Mouse (Mus musculus) ES-Bruce4 (cell line): ENCODE results near the gene Map3k3. TPM values are rescaled to one million over a fixed set of nuclear protein-coding genes. Genes with fewer than 3 reads are reported as not detected.

Experiments used
- H3K27ac ChIP-seq: 2 replicates; pipeline ENCODE4 v1.5.1; 2012; ENCODE audit warnings: low read length, inconsistent platforms; ENCODE audit not compliant: insufficient read depth
- H3K27me3 ChIP-seq: 2 replicates; pipeline ENCODE4 v1.6.1; 2012; ENCODE audit warnings: mild to moderate bottlenecking, low read length, inconsistent platforms; ENCODE audit not compliant: control insufficient read depth, poor library complexity, insufficient read depth, severe bottlenecking
- H3K36me3 ChIP-seq: 2 replicates; pipeline ENCODE4 v1.6.1; 2012; ENCODE audit warnings: inconsistent platforms, mild to moderate bottlenecking, low read length, moderate library complexity; ENCODE audit not compliant: control insufficient read depth, poor library complexity, insufficient read depth, severe bottlenecking
- H3K4me1 ChIP-seq: one replicate; pipeline ENCODE4 v1.8.1; 2011; ENCODE audit warnings: low read length; ENCODE audit not compliant: control insufficient read depth, insufficient read depth
- H3K4me3 ChIP-seq: 2 replicates; pipeline ENCODE4 v1.5.1; 2011; ENCODE audit warnings: low read depth, mild to moderate bottlenecking, low read length
- H3K9ac ChIP-seq: 2 replicates; pipeline ENCODE4 v1.6.1; 2012; ENCODE audit warnings: low read depth, mild to moderate bottlenecking, inconsistent platforms; ENCODE audit not compliant: poor library complexity, severe bottlenecking
- H3K9me3 ChIP-seq: replicated peaks from 2 replicates; pipeline ENCODE4 v1.6.1; 2012; ENCODE audit warnings: mild to moderate bottlenecking, low read length, inconsistent platforms; ENCODE audit not compliant: control insufficient read depth, poor library complexity, insufficient read depth, severe bottlenecking
- CTCF ChIP-seq: IDR thresholded peaks from one replicate; pipeline ENCODE4 v1.8.1; 2011; ENCODE audit warnings: low read depth, low read length
- EP300 ChIP-seq: IDR thresholded peaks from 2 replicates; pipeline ENCODE4 v1.6.1; 2011; ENCODE audit warnings: low read depth, low read length; ENCODE audit not compliant: insufficient read depth
- POLR2A ChIP-seq: IDR thresholded peaks from one replicate; pipeline ENCODE4 v1.8.1; 2011; ENCODE audit warnings: low read length; ENCODE audit not compliant: insufficient read depth
- polyA plus RNA-seq: library from polyadenylated mRNA; stranded (reverse); fragments of >200 nt; gene quantifications from 2 replicates; pipeline ENCODE4 v1.2.4, GENCODE M21; 2011; ENCODE audit warnings: low read depth; ENCODE audit not compliant: missing spikeins, insufficient read depth, insufficient read length

Map3k3 gene
- polyA plus RNA-seq, 1 experiment = 44.6 TPM

- no peaks in the 10 kb centered on the region for H3K4me1 ChIP-seq
- no peaks in the 10 kb centered on the region for H3K27me3 ChIP-seq
- no peaks in the 10 kb centered on the region for H3K9me3 ChIP-seq
- H3K36me3 ChIP-seq = peaks cover 2% of the 10 kb centered on the region; the same call in 1 of the 2 replicates
- H3K4me3 ChIP-seq = no peak overlapping the region
- no peak overlapping the region for H3K27ac ChIP-seq
- TF ChIP-seq EP300 (no peak), CTCF (no peak), POLR2A (no peak)
- no peak overlapping the region for H3K9ac ChIP-seq
These were observed 80.3 kb downstream of the Map3k3 start for GRCm38 (mm10) chr11:106164601-106165180.

- H3K9ac ChIP-seq = no peak overlapping the region
- no peaks in the 10 kb centered on the region for H3K9me3 ChIP-seq
- no peak overlapping the region for H3K27ac ChIP-seq
- H3K36me3 ChIP-seq = peaks cover 5% of the 10 kb centered on the region; the same call in 1 of the 2 replicates
- no peak overlapping the region for H3K4me3 ChIP-seq
- no peaks in the 10 kb centered on the region for H3K4me1 ChIP-seq
- TF ChIP-seq POLR2A = no peak
- TF ChIP-seq CTCF = no peak
- no peaks in the 10 kb centered on the region for H3K27me3 ChIP-seq
These were observed 83.0 kb downstream of the Map3k3 start for GRCm38 (mm10) chr11:106167435-106167834.

GRCm38 (mm10) chr11:106170807-106171206 is 86.4 kb downstream of the Map3k3 start:
- no peaks in the 10 kb centered on the region for H3K9me3 ChIP-seq
- H3K4me3 ChIP-seq = no peak overlapping the region
- TF ChIP-seq POLR2A (no peak), EP300 (no peak), CTCF (peak; percentile 28)
- H3K27me3 ChIP-seq = no peaks in the 10 kb centered on the region
- H3K36me3 ChIP-seq = peaks cover 5% of the 10 kb centered on the region; the same call in 1 of the 2 replicates
- H3K4me1 ChIP-seq = no peaks in the 10 kb centered on the region
- no peak overlapping the region for H3K9ac ChIP-seq
- H3K27ac ChIP-seq = no peak overlapping the region

- H3K4me3 ChIP-seq = no peak overlapping the region
- H3K27me3 ChIP-seq = no peaks in the 10 kb centered on the region
- H3K36me3 ChIP-seq = 0 out of 2 replicates have a peak, but pooled peaks cover 3% of the 10 kb centered on the region
- no peak for TF ChIP-seq POLR2A
- no peak for TF ChIP-seq CTCF
- no peak for TF ChIP-seq EP300
- H3K9ac ChIP-seq = no peak overlapping the region
- no peaks in the 10 kb centered on the region for H3K9me3 ChIP-seq
- H3K27ac ChIP-seq = no peak overlapping the region
- H3K4me1 ChIP-seq = no peaks in the 10 kb centered on the region
These were observed 88.8 kb downstream of the Map3k3 start for GRCm38 (mm10) chr11:106173228-106173627.

GRCm38 (mm10) chr11:106174372-106174771 is 90.0 kb downstream of the Map3k3 start:
- Histone ChIP-seq H3K9ac (no peak overlapping the region), H3K4me1 (no peaks in the 10 kb centered on the region), H3K36me3 (0 out of 2 replicates have a peak, but pooled peaks cover 3% of the 10 kb centered on the region), H3K4me3 (no peak overlapping the region), H3K27me3 (no peaks in the 10 kb centered on the region), H3K9me3 (no peaks in the 10 kb centered on the region), H3K27ac (no peak overlapping the region)
- TF ChIP-seq POLR2A = no peak
- TF ChIP-seq CTCF = no peak
- no peak for TF ChIP-seq EP300

- Histone ChIP-seq H3K4me3 (no peak overlapping the region), H3K4me1 (no peaks in the 10 kb centered on the region), H3K27me3 (no peaks in the 10 kb centered on the region), H3K9ac (no peak overlapping the region), H3K9me3 (no peaks in the 10 kb centered on the region), H3K36me3 (0 out of 2 replicates have a peak, but pooled peaks cover 2% of the 10 kb centered on the region), H3K27ac (no peak overlapping the region)
- TF ChIP-seq CTCF (no peak), EP300 (no peak), POLR2A (no peak)
These were observed 90.7 kb downstream of the Map3k3 start for GRCm38 (mm10) chr11:106175081-106175480.
